Mouse (Mus musculus) neutrophil, adult 83 days (primary cell): ENCODE results near the gene Cobll1. TPM values are rescaled to one million over a fixed set of nuclear protein-coding genes. Genes with fewer than 3 reads are reported as not detected.

ENCODE experiments used
- total RNA-seq, 2 experiments: library from RNA; stranded (reverse); gene quantifications; one replicate each; pipeline ENCODE4 v1.2.4; 2023

The Cobll1 gene
- under 1 TPM; 0.38 to 0.59 TPM for total RNA-seq

GRCm38 (mm10) chr2:65238964-65239570, at the start of gene Cobll1:
Gene Cobll1 (minus strand): TSS chr2:65239403.

Other genes starting within 250 kb of the Cobll1 start
- 1 to 10 TPM; 3.1 to 3.2 TPM for gene Grb14, start 214.4 kb downstream of the Cobll1 start, total RNA-seq
- gene Slc38a11, start 124.6 kb upstream of the Cobll1 start, total RNA-seq: not detected